Mouse (Mus musculus): Measurements from ENCODE around the gene Ppbp. TPM values are rescaled to one million over a fixed set of nuclear protein-coding genes. Genes with fewer than 3 reads are reported as not detected.
"Not testable (repeated sequence)": the region's sequence is repeated elsewhere in the genome, so short reads cannot be mapped to it uniquely, and the experiment has no call there.

Ppbp gene
- polyA plus RNA-seq, 1 experiment = not detected

DNA sequence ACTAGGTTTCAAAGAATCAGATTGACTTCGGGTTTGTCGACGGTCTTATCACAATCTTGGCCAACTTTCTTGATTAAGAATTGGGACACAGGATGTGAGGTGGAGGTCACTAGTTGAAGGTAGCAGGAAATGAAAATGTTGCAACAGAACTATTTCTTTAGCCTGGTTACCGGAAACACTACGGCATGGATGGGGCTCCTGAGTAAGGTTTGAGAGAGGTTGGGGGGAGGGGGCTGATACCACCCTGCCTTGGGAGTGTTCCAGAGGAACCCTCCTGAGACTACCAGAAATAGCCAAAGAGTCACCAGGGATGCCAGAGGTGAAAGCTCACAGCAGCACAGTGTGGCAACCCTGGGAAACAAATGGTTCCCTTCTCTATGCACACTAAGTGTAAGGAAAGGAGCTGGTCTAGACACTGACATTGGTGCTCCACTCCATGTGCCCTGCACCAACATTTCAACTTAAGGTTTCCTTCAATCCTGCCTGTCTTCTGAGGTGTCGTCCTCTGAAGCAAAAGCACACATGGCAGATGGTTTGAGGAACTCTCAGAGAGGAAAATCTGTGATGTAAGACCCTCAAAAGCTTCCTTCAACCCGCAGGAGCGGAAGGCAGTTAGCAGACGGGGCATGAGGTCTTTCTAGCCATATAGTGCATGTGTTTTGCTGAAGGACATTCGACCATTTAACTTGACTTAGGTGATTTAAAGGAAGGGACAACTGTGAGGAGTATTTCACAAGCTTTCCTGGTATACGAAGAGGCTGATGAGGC is 21.2 kb downstream of the Ppbp start:
- no peak overlapping the region for H3K9ac ChIP-seq (ENCODE audit: low read depth, poor library complexity, severe bottlenecking)
- H3K36me3 ChIP-seq (ENCODE audit: control insufficient read depth, insufficient read depth, low read length, poor library complexity, severe bottlenecking) = no peaks in the 10 kb centered on the region
- H3K27me3 ChIP-seq (ENCODE audit: control insufficient read depth, insufficient read depth, low read length, poor library complexity, severe bottlenecking) = no peaks in the 10 kb centered on the region
- H3K27ac ChIP-seq (ENCODE audit: insufficient read depth, low read length) = no peak overlapping the region
- no peaks in the 10 kb centered on the region for H3K9me3 ChIP-seq (replicated peaks; ENCODE audit: control insufficient read depth, insufficient read depth, low read length, poor library complexity, severe bottlenecking)
- TF ChIP-seq EP300 (IDR thresholded peaks at IDR 0.05; ENCODE audit: insufficient read depth, low read depth, low read length) (no peak), CTCF (IDR thresholded peaks at IDR 0.05; ENCODE audit: low read depth, low read length) (no peak), POLR2A (IDR thresholded peaks at IDR 0.05; ENCODE audit: insufficient read depth, low read length) (no peak)
- no peak overlapping the region for H3K4me3 ChIP-seq (ENCODE audit: low read depth, low read length)
- no peaks in the 10 kb centered on the region for H3K4me1 ChIP-seq (ENCODE audit: control insufficient read depth, insufficient read depth, low read length)

DNA sequence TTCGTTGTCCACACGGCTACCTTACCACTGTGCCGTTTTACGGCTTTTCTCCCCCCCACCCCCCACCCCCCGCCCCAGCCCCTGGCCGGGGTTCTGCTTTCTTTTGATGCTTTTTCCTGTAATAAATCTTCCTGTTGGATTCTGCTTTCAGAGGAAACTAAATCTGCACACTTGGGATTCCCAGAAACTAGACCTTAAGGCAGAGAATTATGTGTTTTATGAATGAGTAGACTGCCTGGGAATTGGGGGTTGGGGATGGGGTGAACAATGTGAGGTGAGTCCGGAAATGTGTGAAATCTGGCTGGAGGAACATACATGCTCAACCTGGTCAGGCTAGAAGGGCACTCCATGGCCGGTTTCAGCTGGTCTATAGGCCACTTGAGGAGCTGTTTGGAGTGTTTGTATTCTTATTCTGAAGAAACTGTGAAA is 21.8 kb downstream of the Ppbp start:
- no peaks in the 10 kb centered on the region for H3K27me3 ChIP-seq (ENCODE audit: control insufficient read depth, insufficient read depth, low read length, poor library complexity, severe bottlenecking)
- H3K36me3 ChIP-seq (ENCODE audit: control insufficient read depth, insufficient read depth, low read length, poor library complexity, severe bottlenecking) = no peaks in the 10 kb centered on the region
- H3K4me1 ChIP-seq (ENCODE audit: control insufficient read depth, insufficient read depth, low read length) = no peaks in the 10 kb centered on the region
- no peak overlapping the region for H3K27ac ChIP-seq (ENCODE audit: insufficient read depth, low read length)
- no peak overlapping the region for H3K9ac ChIP-seq (ENCODE audit: low read depth, poor library complexity, severe bottlenecking)
- no peaks in the 10 kb centered on the region for H3K9me3 ChIP-seq (replicated peaks; ENCODE audit: control insufficient read depth, insufficient read depth, low read length, poor library complexity, severe bottlenecking)
- TF ChIP-seq CTCF (IDR thresholded peaks at IDR 0.05; ENCODE audit: low read depth, low read length) (no peak), POLR2A (IDR thresholded peaks at IDR 0.05; ENCODE audit: insufficient read depth, low read length) (no peak), EP300 (IDR thresholded peaks at IDR 0.05; ENCODE audit: insufficient read depth, low read depth, low read length) (no peak)
- no peak overlapping the region for H3K4me3 ChIP-seq (ENCODE audit: low read depth, low read length)

DNA sequence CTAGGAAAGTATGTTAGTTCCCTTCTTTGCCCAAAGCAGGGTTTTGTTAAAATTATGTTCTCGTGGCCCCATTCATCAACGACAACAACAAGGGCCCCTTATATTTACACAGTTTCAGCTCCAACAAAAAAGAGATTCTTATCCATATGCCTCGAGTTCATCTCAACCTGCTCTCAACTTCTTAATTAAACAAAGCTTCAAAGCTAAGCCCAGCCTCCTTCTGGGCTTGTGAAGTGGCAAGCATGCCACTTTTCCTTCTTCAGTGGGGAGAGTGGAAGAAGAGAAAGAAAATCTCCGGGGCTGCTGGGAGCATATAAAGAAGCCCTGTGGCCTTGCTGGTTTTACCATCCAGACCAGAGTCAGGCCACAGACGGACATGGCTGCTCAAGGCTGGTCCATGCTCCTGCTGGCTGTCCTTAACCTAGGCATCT is 25.9 kb downstream of the Ppbp start, which contains the start of gene Cxcl15:
Cxcl15 (plus strand) TSS at position 340 of the 431 bp plus-strand sequence.
- TF ChIP-seq EP300 (IDR thresholded peaks at IDR 0.05; ENCODE audit: insufficient read depth, low read depth, low read length) = no peak
- H3K9me3 ChIP-seq (replicated peaks; ENCODE audit: control insufficient read depth, insufficient read depth, low read length, poor library complexity, severe bottlenecking) = no peaks in the 10 kb centered on the region
- H3K9ac ChIP-seq (ENCODE audit: low read depth, poor library complexity, severe bottlenecking) = no peak within 1 kb of the TSS
- H3K36me3 ChIP-seq (ENCODE audit: control insufficient read depth, insufficient read depth, low read length, poor library complexity, severe bottlenecking) = no peaks in the 10 kb centered on the region
- H3K27ac ChIP-seq (ENCODE audit: insufficient read depth, low read length) = no peak within 1 kb of the TSS
- H3K27me3 ChIP-seq (ENCODE audit: control insufficient read depth, insufficient read depth, low read length, poor library complexity, severe bottlenecking) = no peaks in the 10 kb centered on the region
- H3K4me3 ChIP-seq (ENCODE audit: low read depth, low read length) = no peak within 1 kb of the TSS
- H3K4me1 ChIP-seq (ENCODE audit: control insufficient read depth, insufficient read depth, low read length) = no peaks in the 10 kb centered on the region

DNA sequence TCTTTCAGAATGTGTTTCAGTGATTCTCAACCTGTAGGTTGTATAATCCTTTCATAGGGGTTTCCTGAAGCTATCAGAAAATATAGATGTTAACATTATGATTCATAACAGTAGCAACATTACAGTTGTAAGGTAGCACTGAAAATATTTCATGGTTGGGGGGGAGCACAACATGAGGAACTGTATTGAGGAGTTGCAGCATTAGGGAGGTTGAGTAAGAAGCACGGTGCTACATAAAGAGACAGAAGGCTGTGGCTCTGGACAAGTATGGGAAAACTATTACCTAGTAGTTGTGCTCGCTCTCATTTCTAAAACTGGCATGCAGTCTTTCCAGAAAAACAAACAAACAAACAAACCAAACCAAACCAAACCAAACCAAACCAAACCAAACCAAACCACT is 27.1 kb downstream of the Ppbp start:
- H3K4me1 ChIP-seq (ENCODE audit: control insufficient read depth, insufficient read depth, low read length); H3K4me3 ChIP-seq (ENCODE audit: low read depth, low read length); H3K27me3 ChIP-seq (ENCODE audit: control insufficient read depth, insufficient read depth, low read length, poor library complexity, severe bottlenecking); H3K36me3 ChIP-seq (ENCODE audit: control insufficient read depth, insufficient read depth, low read length, poor library complexity, severe bottlenecking); H3K27ac ChIP-seq (ENCODE audit: insufficient read depth, low read length); H3K9me3 ChIP-seq (replicated peaks; ENCODE audit: control insufficient read depth, insufficient read depth, low read length, poor library complexity, severe bottlenecking); H3K9ac ChIP-seq (ENCODE audit: low read depth, poor library complexity, severe bottlenecking): not testable (repeated sequence)

DNA sequence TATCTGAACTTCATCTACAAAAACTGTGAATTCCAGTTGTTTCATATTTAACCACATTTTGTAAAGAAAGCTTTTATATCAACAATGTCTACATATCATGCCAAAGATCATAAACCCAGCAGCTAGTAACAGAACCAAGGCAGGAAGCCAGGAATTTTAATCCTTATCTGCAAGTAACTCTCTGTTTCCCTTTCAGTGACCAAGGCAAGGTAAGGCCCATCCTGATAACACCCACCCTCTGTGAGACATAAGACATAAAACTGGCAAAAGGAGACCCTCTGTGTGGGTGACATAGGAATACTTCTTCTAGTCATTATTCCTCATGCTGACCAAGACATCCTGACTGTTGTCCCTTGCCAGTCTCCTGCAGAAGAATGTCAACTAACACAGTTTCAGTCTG is 36.3 kb downstream of the Ppbp start:
- H3K9me3 ChIP-seq (replicated peaks; ENCODE audit: control insufficient read depth, insufficient read depth, low read length, poor library complexity, severe bottlenecking) = 0 out of 2 replicates have a peak, but pooled peaks cover 3% of the 10 kb centered on the region
- H3K4me1 ChIP-seq (ENCODE audit: control insufficient read depth, insufficient read depth, low read length) = no peaks in the 10 kb centered on the region
- H3K4me3 ChIP-seq (ENCODE audit: low read depth, low read length) = no peak overlapping the region
- no peak overlapping the region for H3K27ac ChIP-seq (ENCODE audit: insufficient read depth, low read length)
- TF ChIP-seq EP300 (IDR thresholded peaks at IDR 0.05; ENCODE audit: insufficient read depth, low read depth, low read length) (no peak), CTCF (IDR thresholded peaks at IDR 0.05; ENCODE audit: low read depth, low read length) (no peak), POLR2A (IDR thresholded peaks at IDR 0.05; ENCODE audit: insufficient read depth, low read length) (no peak)
- H3K36me3 ChIP-seq (ENCODE audit: control insufficient read depth, insufficient read depth, low read length, poor library complexity, severe bottlenecking) = no peaks in the 10 kb centered on the region
- H3K9ac ChIP-seq (ENCODE audit: low read depth, poor library complexity, severe bottlenecking) = no peak overlapping the region
- no peaks in the 10 kb centered on the region for H3K27me3 ChIP-seq (ENCODE audit: control insufficient read depth, insufficient read depth, low read length, poor library complexity, severe bottlenecking)

DNA sequence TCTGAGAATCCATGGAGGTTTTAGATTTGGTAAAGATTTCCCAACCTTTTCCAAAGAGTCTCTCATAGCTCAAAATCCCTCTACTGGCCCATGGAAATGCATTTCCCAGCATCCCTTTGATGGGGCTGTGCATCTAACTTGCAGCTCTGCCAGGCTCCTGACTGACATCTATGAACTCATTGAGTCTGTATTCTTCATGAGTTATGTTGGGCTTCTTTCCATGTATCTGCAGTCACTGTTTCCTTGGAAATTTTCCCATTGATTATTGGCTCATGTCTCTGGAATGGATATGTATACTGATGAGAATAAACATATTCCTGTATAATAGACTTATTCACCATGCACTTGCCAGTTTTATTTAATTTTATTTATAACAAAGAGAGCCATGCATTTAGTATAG is 37.7 kb downstream of the Ppbp start:
- Histone ChIP-seq H3K27ac (ENCODE audit: insufficient read depth, low read length) (no peak overlapping the region), H3K4me1 (ENCODE audit: control insufficient read depth, insufficient read depth, low read length) (no peaks in the 10 kb centered on the region), H3K4me3 (ENCODE audit: low read depth, low read length) (no peak overlapping the region), H3K36me3 (ENCODE audit: control insufficient read depth, insufficient read depth, low read length, poor library complexity, severe bottlenecking) (no peaks in the 10 kb centered on the region), H3K9ac (ENCODE audit: low read depth, poor library complexity, severe bottlenecking) (no peak overlapping the region), H3K27me3 (ENCODE audit: control insufficient read depth, insufficient read depth, low read length, poor library complexity, severe bottlenecking) (no peaks in the 10 kb centered on the region), H3K9me3 (replicated peaks; ENCODE audit: control insufficient read depth, insufficient read depth, low read length, poor library complexity, severe bottlenecking) (0 out of 2 replicates have a peak, but pooled peaks cover 3% of the 10 kb centered on the region)
- TF ChIP-seq CTCF (IDR thresholded peaks at IDR 0.05; ENCODE audit: low read depth, low read length) (no peak), POLR2A (IDR thresholded peaks at IDR 0.05; ENCODE audit: insufficient read depth, low read length) (no peak), EP300 (IDR thresholded peaks at IDR 0.05; ENCODE audit: insufficient read depth, low read depth, low read length) (no peak)
